Mouse (Mus musculus): Measurements from ENCODE around the gene Shb. TPM values are rescaled to one million over a fixed set of nuclear protein-coding genes. Genes with fewer than 3 reads are reported as not detected.
"Not testable (repeated sequence)": the region's sequence is repeated elsewhere in the genome, so short reads cannot be mapped to it uniquely, and the experiment has no call there.

Shb gene
- total and polyA plus RNA-seq, 3 experiments = 7.7 to 15.5 (median 8.6) TPM

- TF ChIP-seq JUN (IDR thresholded peaks at IDR 0.05; ENCODE audit: insufficient read depth, low read depth, low read length) = no peak
- TF ChIP-seq MYC (IDR thresholded peaks at IDR 0.05; ENCODE audit: low read depth, low read length) = no peak
- TF ChIP-seq MXI1 (IDR thresholded peaks at IDR 0.05; ENCODE audit: low read depth, low read length) = no peak
- TF ChIP-seq CTCF (conservative IDR thresholded peaks at IDR 0.05 in 1 of 2, IDR thresholded peaks at IDR 0.05 in 1 of 2; ENCODE audit: low read depth in 2 of 2, low read length in 2 of 2) = no peak
- TF ChIP-seq IRF4 (IDR thresholded peaks at IDR 0.05; ENCODE audit: low read depth, low read length) = no peak
- no peak for TF ChIP-seq SMC3 (IDR thresholded peaks at IDR 0.05; ENCODE audit: low read depth, low read length)
- TF ChIP-seq ZMIZ1 (IDR thresholded peaks at IDR 0.05; ENCODE audit: low read depth, low read length) = no peak
- no peak for TF ChIP-seq ZNF384 (IDR thresholded peaks at IDR 0.05; ENCODE audit: low read depth, low read length)
- TF ChIP-seq SIN3A (IDR thresholded peaks at IDR 0.05; ENCODE audit: low read length) = no peak
- no peak for TF ChIP-seq PAX5 (IDR thresholded peaks at IDR 0.05; ENCODE audit: low read length)
- no peak for TF ChIP-seq MAFK (IDR thresholded peaks at IDR 0.05; ENCODE audit: insufficient replicate concordance, low read length)
- TF ChIP-seq USF1 (IDR thresholded peaks at IDR 0.05; ENCODE audit: low read depth, low read length) = no peak
- TF ChIP-seq ELF1 (IDR thresholded peaks at IDR 0.05; ENCODE audit: low read depth, low read length) = no peak
- Histone ChIP-seq H3K27me3 (replicated peaks) (no peaks in the 10 kb centered on the region), H3K27ac (ENCODE audit: insufficient read depth, low read depth) (no peak overlapping the region), H3K4me3 (replicated peaks in 1 of 3; ENCODE audit: low read depth in 2 of 3, low read length in 2 of 3, poor library complexity in 1 of 3) (no peak overlapping the region), H3K79me2 (replicated peaks; ENCODE audit: control insufficient read depth, extremely low read depth, insufficient read depth, poor library complexity, severe bottlenecking) (peaks cover 38% of the 10 kb centered on the region), H3K9ac (ENCODE audit: insufficient read depth, low read depth) (no peak overlapping the region), H3K36me3 (replicated peaks in 1 of 2; ENCODE audit: control insufficient read depth in 1 of 2, insufficient read depth in 1 of 2, low read length in 1 of 2) (peaks cover 50 to 67% of the 10 kb centered on the region in 2 experiments), H3K4me1 (ENCODE audit: control insufficient read depth in 1 of 2, insufficient read depth in 2 of 2) (peaks cover 21 to 57% of the 10 kb centered on the region in 2 experiments), H3K4me2 (ENCODE audit: insufficient read depth, low read depth, poor library complexity, severe bottlenecking) (no peak overlapping the region), H3K9me3 (replicated peaks; ENCODE audit: low read length) (no peaks in the 10 kb centered on the region)
- DNase-seq (ENCODE audit: extremely low read depth) = no peak
- dilution Hi-C loops (cut with MboI; ENCODE audit: extremely low pct_ligation_motif_present, extremely low pct_unique_long_range_greater_than_20kb, low sequenced_read_pairs) (no loop called here), in situ Hi-C loops (cut with MboI; ENCODE audit: low pct_ligation_motif_present, low pct_unique_long_range_greater_than_20kb, low sequenced_read_pairs) (loop anchor here (10.0 kb wide), 1 partner anchor 297 kb away; the partner anchor contains the start of gene Tomm5)
Measured at GRCm38 (mm10) chr4:45402281-45402680, 130.0 kb downstream of the Shb start.

- dilution Hi-C loops (cut with MboI; ENCODE audit: extremely low pct_ligation_motif_present, extremely low pct_unique_long_range_greater_than_20kb, low sequenced_read_pairs) = no loop called here
- Histone ChIP-seq H3K27ac (ENCODE audit: insufficient read depth, low read depth) (no peak overlapping the region), H3K4me1 (ENCODE audit: control insufficient read depth in 1 of 2, insufficient read depth in 2 of 2) (peaks cover 17 to 40% of the 10 kb centered on the region in 2 experiments), H3K27me3 (replicated peaks) (no peaks in the 10 kb centered on the region), H3K36me3 (replicated peaks in 1 of 2; ENCODE audit: control insufficient read depth in 1 of 2, insufficient read depth in 1 of 2, low read length in 1 of 2) (peaks cover 55 to 70% of the 10 kb centered on the region in 2 experiments), H3K4me2 (ENCODE audit: insufficient read depth, low read depth, poor library complexity, severe bottlenecking) (no peak overlapping the region), H3K79me2 (replicated peaks; ENCODE audit: control insufficient read depth, extremely low read depth, insufficient read depth, poor library complexity, severe bottlenecking) (peaks cover 18% of the 10 kb centered on the region), H3K9ac (ENCODE audit: insufficient read depth, low read depth) (no peak overlapping the region), H3K4me3 (replicated peaks in 1 of 3; ENCODE audit: low read depth in 2 of 3, low read length in 2 of 3, poor library complexity in 1 of 3) (no peak overlapping the region), H3K9me3 (replicated peaks; ENCODE audit: low read length) (no peaks in the 10 kb centered on the region)
- DNase-seq (ENCODE audit: extremely low read depth) = no peak
- in situ Hi-C loops (cut with MboI; ENCODE audit: low pct_ligation_motif_present, low pct_unique_long_range_greater_than_20kb, low sequenced_read_pairs) = loop anchor here (10.0 kb wide), 1 partner anchor 295 kb away; the partner anchor contains the start of gene Tomm5
- TF ChIP-seq ZC3H11A (IDR thresholded peaks at IDR 0.05; ENCODE audit: low read depth, low read length) (no peak), ZMIZ1 (IDR thresholded peaks at IDR 0.05; ENCODE audit: low read depth, low read length) (no peak), USF1 (IDR thresholded peaks at IDR 0.05; ENCODE audit: low read depth, low read length) (no peak), ZNF384 (IDR thresholded peaks at IDR 0.05; ENCODE audit: low read depth, low read length) (no peak), EP300 (IDR thresholded peaks at IDR 0.05; ENCODE audit: low read length) (no peak), MYC (IDR thresholded peaks at IDR 0.05; ENCODE audit: low read depth, low read length) (no peak), POLR2AphosphoS2 (IDR thresholded peaks at IDR 0.05; ENCODE audit: low read depth, low read length) (no peak), MAFK (IDR thresholded peaks at IDR 0.05; ENCODE audit: insufficient replicate concordance, low read length) (no peak), BHLHE40 (IDR thresholded peaks at IDR 0.05; ENCODE audit: low read depth, low read length) (no peak)
Measured at GRCm38 (mm10) chr4:45399421-45400210, 132.7 kb downstream of the Shb start.

- H3K27ac ChIP-seq (ENCODE audit: insufficient read depth, low read depth); H3K4me2 ChIP-seq (ENCODE audit: insufficient read depth, low read depth, poor library complexity, severe bottlenecking); H3K9ac ChIP-seq (ENCODE audit: insufficient read depth, low read depth); H3K4me3 ChIP-seq (replicated peaks in 1 of 3; ENCODE audit: low read depth in 2 of 3, low read length in 2 of 3, poor library complexity in 1 of 3); in situ Hi-C loops (cut with MboI; ENCODE audit: low pct_ligation_motif_present, low pct_unique_long_range_greater_than_20kb, low sequenced_read_pairs); dilution Hi-C loops (cut with MboI; ENCODE audit: extremely low pct_ligation_motif_present, extremely low pct_unique_long_range_greater_than_20kb, low sequenced_read_pairs); DNase-seq (ENCODE audit: extremely low read depth); H3K9me3 ChIP-seq (replicated peaks; ENCODE audit: low read length); H3K27me3 ChIP-seq (replicated peaks): not testable (repeated sequence)
- Histone ChIP-seq H3K4me1 (ENCODE audit: control insufficient read depth in 1 of 2, insufficient read depth in 2 of 2) (peaks cover 9 to 27% of the 10 kb centered on the region in 2 experiments), H3K36me3 (replicated peaks in 1 of 2; ENCODE audit: control insufficient read depth in 1 of 2, insufficient read depth in 1 of 2, low read length in 1 of 2) (peaks cover 46 to 65% of the 10 kb centered on the region in 2 experiments), H3K79me2 (replicated peaks; ENCODE audit: control insufficient read depth, extremely low read depth, insufficient read depth, poor library complexity, severe bottlenecking) (peaks cover 18% of the 10 kb centered on the region)
Measured at GRCm38 (mm10) chr4:45398315-45398714, 134.0 kb downstream of the Shb start.

GRCm38 (mm10) chr4:45396211-45396610, 136.1 kb downstream of the Shb start:
- H3K9ac ChIP-seq (ENCODE audit: insufficient read depth, low read depth); H3K27ac ChIP-seq (ENCODE audit: insufficient read depth, low read depth); DNase-seq (ENCODE audit: extremely low read depth); H3K79me2 ChIP-seq (replicated peaks; ENCODE audit: control insufficient read depth, extremely low read depth, insufficient read depth, poor library complexity, severe bottlenecking); H3K4me2 ChIP-seq (ENCODE audit: insufficient read depth, low read depth, poor library complexity, severe bottlenecking); dilution Hi-C loops (cut with MboI; ENCODE audit: extremely low pct_ligation_motif_present, extremely low pct_unique_long_range_greater_than_20kb, low sequenced_read_pairs); H3K4me1 ChIP-seq (ENCODE audit: control insufficient read depth in 1 of 2, insufficient read depth in 2 of 2); H3K4me3 ChIP-seq (replicated peaks in 1 of 3; ENCODE audit: low read depth in 2 of 3, low read length in 2 of 3, poor library complexity in 1 of 3); H3K27me3 ChIP-seq (replicated peaks); H3K9me3 ChIP-seq (replicated peaks; ENCODE audit: low read length); in situ Hi-C loops (cut with MboI; ENCODE audit: low pct_ligation_motif_present, low pct_unique_long_range_greater_than_20kb, low sequenced_read_pairs): not testable (repeated sequence)
- H3K36me3 ChIP-seq (replicated peaks in 1 of 2; ENCODE audit: control insufficient read depth in 1 of 2, insufficient read depth in 1 of 2, low read length in 1 of 2) = peaks cover 32 to 50% of the 10 kb centered on the region in 2 experiments

Measured in CH12.LX (cell line).